Mouse (Mus musculus) CD4-positive naive resting alpha-beta T cell, adult 76 days (primary cell): ENCODE measurements around the gene Pbxip1. TPM values are rescaled to one million over a fixed set of nuclear protein-coding genes. Genes with fewer than 3 reads are reported as not detected.

ENCODE experiments used
- total RNA-seq: library from RNA; stranded (reverse); gene quantifications from one replicate; pipeline ENCODE4 v1.2.4, GENCODE M21; 2023

The Pbxip1 gene
- total RNA-seq, result 95.0 TPM

GRCm38 (mm10) chr3:89436176-89437113, at the start of gene Pbxip1:
Gene Pbxip1 (plus strand): TSS chr3:89436706.

GRCm38 (mm10) chr3:89394006-89394893, 42.3 kb upstream of the Pbxip1 start, which contains the start of gene Zbtb7b:
Gene Zbtb7b (minus strand): TSS chr3:89394776.

GRCm38 (mm10) chr3:89402693-89403092, 33.8 kb upstream of the Pbxip1 start, which contains the start of gene Lenep:
Gene Lenep (minus strand): TSS chr3:89402793.

GRCm38 (mm10) chr3:89411490-89412393, 24.8 kb upstream of the Pbxip1 start, which contains the start of gene Flad1:
Gene Flad1 (minus strand): TSS chr3:89411870.

GRCm38 (mm10) chr3:89418170-89418860, 18.2 kb upstream of the Pbxip1 start, which contains the start of the genes Cks1b and Shc1:
Gene Cks1b (minus strand): TSS chr3:89418383.
Gene Shc1 (plus strand): TSS chr3:89418443.

GRCm38 (mm10) chr3:89430171-89431159, 6.0 kb upstream of the Pbxip1 start, which contains the start of gene Pygo2:
Gene Pygo2 (plus strand): TSS chr3:89430214.

GRCm38 (mm10) chr3:89454401-89455177, 18.1 kb downstream of the Pbxip1 start, which contains the start of gene Pmvk:
Gene Pmvk (plus strand): TSS chr3:89454541.

Other genes with a start within 250 kb of the Pbxip1 start
- gene Gba, start 233.8 kb upstream of the Pbxip1 start, total RNA-seq, result 60.6 TPM
- gene Thbs3, start 221.5 kb upstream of the Pbxip1 start, total RNA-seq, result 6.9 TPM
- 175 TPM for gene Mtx1, start 209.6 kb upstream of the Pbxip1 start, total RNA-seq
- gene Muc1, start 207.6 kb upstream of the Pbxip1 start, total RNA-seq, result 1.5 TPM
- gene Krtcap2, start 190.7 kb upstream of the Pbxip1 start, total RNA-seq, result 91.1 TPM
- gene Trim46, start 190.4 kb upstream of the Pbxip1 start, total RNA-seq, result 1.6 TPM
- gene Dpm3, start 177.3 kb upstream of the Pbxip1 start, total RNA-seq, result 47.1 TPM
- gene Slc50a1, start 166.1 kb upstream of the Pbxip1 start, total RNA-seq, result 90.8 TPM
- gene Efna1, start 155.6 kb upstream of the Pbxip1 start, total RNA-seq, result not detected
- not detected for gene Efna3, start 113.7 kb upstream of the Pbxip1 start, total RNA-seq
- gene Efna4, start 98.7 kb upstream of the Pbxip1 start, total RNA-seq, result 0.70 TPM
- gene Adam15, start 86.7 kb upstream of the Pbxip1 start, total RNA-seq, result 14.3 TPM
- 0.23 TPM for gene Dcst2, start 74.7 kb upstream of the Pbxip1 start, total RNA-seq
- gene Dcst1, start 71.5 kb upstream of the Pbxip1 start, total RNA-seq, result not detected
- gene Zbtb7b, start 41.9 kb upstream of the Pbxip1 start, total RNA-seq, result 78.1 TPM
- not detected for gene Lenep, start 33.9 kb upstream of the Pbxip1 start, total RNA-seq
- gene Flad1, start 24.8 kb upstream of the Pbxip1 start, total RNA-seq, result 21.0 TPM
- 3.7 TPM for gene Cks1b, start 18.3 kb upstream of the Pbxip1 start, total RNA-seq
- gene Shc1, start 18.3 kb upstream of the Pbxip1 start, total RNA-seq, result 96.1 TPM
- gene Pygo2, start 6.5 kb upstream of the Pbxip1 start, total RNA-seq, result 39.8 TPM
- 10.0 TPM for gene Pmvk, start 17.8 kb downstream of the Pbxip1 start, total RNA-seq
- not detected for gene Kcnn3, start 83.5 kb downstream of the Pbxip1 start, total RNA-seq